ENCODE assay signal across 19 mouse cellular contexts in the genomic region with DNA sequence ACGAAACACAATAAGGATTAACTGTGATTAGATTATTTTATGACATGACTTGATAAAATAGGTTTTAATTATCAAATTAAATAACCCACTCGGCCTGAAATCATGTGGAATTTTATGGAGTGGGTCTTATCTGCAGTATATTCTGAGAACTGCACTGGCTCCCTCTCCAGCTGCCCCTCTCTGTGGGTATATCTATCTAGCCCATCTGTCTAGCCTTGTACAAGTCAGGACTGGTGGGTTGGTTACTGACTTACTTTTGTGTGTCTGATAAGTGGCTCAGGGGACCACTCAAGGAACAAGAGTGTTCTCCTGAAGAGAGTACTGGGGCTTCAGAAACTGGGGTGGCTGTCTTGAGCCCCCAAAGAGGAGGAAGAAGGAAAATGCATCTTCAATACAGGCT.
"Had no signal": no experiment of that assay in that cellular context is flagged by ENCODE, and none has a peak within 500 bp of the region (broad histone marks: within the 10 kb centered on the region; RNA-seq: fewer than 3 reads in every experiment).

No protein-coding gene starts in this region.

- H3K4me1 ChIP-seq: limb, embryonic 15.5 days; midbrain, embryonic 13.5 days; neural tube, embryonic 15.5 days had no signal

- H3K36me3 ChIP-seq: limb, embryonic 15.5 days; midbrain, embryonic 13.5 days; neural tube, embryonic 15.5 days had no signal

- H3K4me3 ChIP-seq: limb, embryonic 15.5 days; megakaryocyte, embryonic 14.5 days; midbrain, embryonic 13.5 days; myocyte; neural tube, embryonic 15.5 days had no signal

- DNase-seq: kidney, adult 11 months; kidney, adult 9 months; kidney, postnatal 36 days; layer of hippocampus, adult 9-11 months; layer of hippocampus, postnatal 36 days; lung, embryonic 14.5 days; lung, postnatal 10 days; lung, postnatal 4 days; right cerebral cortex, adult 18-20 months; right cerebral cortex, postnatal 4 days; spleen, adult 18-20 months; thymus, postnatal 14 days had no signal

- H3K9me3 ChIP-seq: limb, embryonic 15.5 days; midbrain, embryonic 13.5 days; neural tube, embryonic 15.5 days had no signal

- H3K27ac ChIP-seq: kidney, postnatal 0 days; limb, embryonic 15.5 days; midbrain, embryonic 13.5 days; neural tube, embryonic 15.5 days had no signal

- H3K27me3 ChIP-seq: limb, embryonic 15.5 days; midbrain, embryonic 13.5 days; neural tube, embryonic 15.5 days had no signal

- H3K9ac ChIP-seq: limb, embryonic 15.5 days; lung, embryonic 14.5 days; midbrain, embryonic 13.5 days; neural tube, embryonic 15.5 days had no signal

- ATAC-seq: inflammation-experienced regulatory T-cells, adult 6 months; midbrain, embryonic 13.5 days had no signal

- H3K4me2 ChIP-seq: limb, embryonic 15.5 days; lung, embryonic 14.5 days; midbrain, embryonic 13.5 days; neural tube, embryonic 15.5 days had no signal
